Mouse (Mus musculus) bone marrow, adult 2 months (tissue): Measurements from ENCODE around the gene Orm3. TPM values are rescaled to one million over a fixed set of nuclear protein-coding genes. Genes with fewer than 3 reads are reported as not detected.

Source experiments
- H3K27ac ChIP-seq: fragments of 200-500 bp; 2 replicates; pipeline ENCODE4 v1.5.1; 2012; ENCODE audit warnings: low read depth, mild to moderate bottlenecking, control low read depth, inconsistent platforms, low read length; ENCODE audit not compliant: control insufficient read depth, poor library complexity, insufficient read depth
- H3K4me1 ChIP-seq: fragments of 200-500 bp; 2 replicates; pipeline ENCODE4 v1.6.1; 2011; ENCODE audit warnings: low read length; ENCODE audit not compliant: control insufficient read depth, insufficient read depth
- H3K4me3 ChIP-seq: fragments of 200-500 bp; replicated peaks from 2 replicates; pipeline ENCODE3; 2011; ENCODE audit warnings: mild to moderate bottlenecking, low read depth, low read length, control low read depth; ENCODE audit not compliant: control insufficient read depth
- CTCF ChIP-seq: fragments of 200-500 bp; IDR thresholded peaks from 2 replicates; pipeline ENCODE4 v1.5.1; 2011; ENCODE audit warnings: low read length, control low read depth; ENCODE audit not compliant: control insufficient read depth, insufficient read depth
- POLR2A ChIP-seq: fragments of 200-500 bp; IDR thresholded peaks from 2 replicates; pipeline ENCODE4 v1.6.1; 2011; ENCODE audit warnings: low read depth, mild to moderate bottlenecking, control low read depth, low read length, borderline replicate concordance; ENCODE audit not compliant: control insufficient read depth
- WGBS: fragments of 180-500 bp; shearing (Covaris S2); methylation state at CpG from one replicate; pipeline ENCODE4 v1.1.7; 2018; 5-methylcytosine and 5-hydroxymethylcytosine counted together
- polyA plus RNA-seq: library from polyadenylated mRNA; stranded (reverse); fragments of >200 nt; gene quantifications from 2 replicates; pipeline ENCODE4 v1.2.4, GENCODE M21; 2011; ENCODE audit warnings: low replicate concordance; ENCODE audit not compliant: missing spikeins, insufficient read depth, insufficient read length

The Orm3 gene
- polyA plus RNA-seq, 1 experiment: not detected

DNA sequence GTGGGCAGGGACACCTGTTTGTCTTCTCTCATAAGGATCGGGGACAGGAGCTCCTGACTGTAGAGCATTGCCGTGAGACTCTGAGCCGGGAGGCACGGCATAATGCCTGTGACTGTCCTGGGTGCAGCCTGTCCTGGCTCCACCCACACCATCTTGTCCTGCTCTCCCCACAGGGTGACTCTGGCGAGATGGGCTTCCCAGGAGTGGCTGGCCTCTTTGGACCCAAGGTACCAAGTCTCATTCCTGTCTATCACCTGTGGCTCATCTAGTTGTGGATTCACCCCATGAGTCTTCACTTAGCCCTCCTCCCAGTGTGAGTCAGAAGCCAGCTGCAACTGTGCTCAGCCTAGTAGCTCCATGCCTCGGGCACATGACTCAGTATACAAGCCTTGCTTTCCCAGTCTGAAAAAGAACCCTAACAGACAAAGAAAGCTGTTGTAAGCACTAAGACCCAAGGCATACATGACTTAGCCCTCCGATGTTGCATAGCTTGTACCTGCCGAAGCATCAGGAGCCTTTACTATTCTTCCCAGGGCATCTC, 32.6 kb upstream of the Orm3 start:
- Histone ChIP-seq H3K4me3 (no peak overlapping the region), H3K4me1 (0 out of 2 replicates have a peak, but pooled peaks cover 2% of the 10 kb centered on the region), H3K27ac (no peak overlapping the region)
- WGBS: 83% methylated on average over 8 of the region's 8 CpGs
- TF ChIP-seq CTCF (no peak), POLR2A (no peak)

DNA sequence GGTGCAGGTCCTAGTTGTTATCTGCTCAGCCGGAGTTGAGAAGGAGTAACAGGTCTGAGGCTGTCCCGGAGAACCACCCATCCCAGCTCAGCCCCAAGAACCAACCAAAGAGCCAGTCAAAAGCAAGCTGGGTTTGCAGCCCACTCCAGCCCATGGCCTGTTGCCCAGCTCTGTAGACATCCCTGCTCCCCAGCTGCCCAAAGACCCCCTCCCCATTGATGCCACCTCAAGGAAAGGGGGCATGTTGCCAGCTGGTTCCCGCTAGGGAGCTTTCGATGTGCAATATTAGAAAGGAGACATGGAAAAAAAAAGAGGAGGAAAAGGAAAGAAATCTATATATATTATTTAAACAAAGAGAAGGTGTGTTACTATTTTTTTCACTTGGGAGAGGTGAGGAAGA, 22.6 kb upstream of the Orm3 start:
- 93% methylated on average over 4 of the region's 4 CpGs for WGBS
- H3K4me3 ChIP-seq: no peak overlapping the region
- no peaks in the 10 kb centered on the region; the same call in 1 of the 2 replicates for H3K4me1 ChIP-seq
- no peak overlapping the region for H3K27ac ChIP-seq
- no peak for TF ChIP-seq CTCF
- TF ChIP-seq POLR2A: no peak

DNA sequence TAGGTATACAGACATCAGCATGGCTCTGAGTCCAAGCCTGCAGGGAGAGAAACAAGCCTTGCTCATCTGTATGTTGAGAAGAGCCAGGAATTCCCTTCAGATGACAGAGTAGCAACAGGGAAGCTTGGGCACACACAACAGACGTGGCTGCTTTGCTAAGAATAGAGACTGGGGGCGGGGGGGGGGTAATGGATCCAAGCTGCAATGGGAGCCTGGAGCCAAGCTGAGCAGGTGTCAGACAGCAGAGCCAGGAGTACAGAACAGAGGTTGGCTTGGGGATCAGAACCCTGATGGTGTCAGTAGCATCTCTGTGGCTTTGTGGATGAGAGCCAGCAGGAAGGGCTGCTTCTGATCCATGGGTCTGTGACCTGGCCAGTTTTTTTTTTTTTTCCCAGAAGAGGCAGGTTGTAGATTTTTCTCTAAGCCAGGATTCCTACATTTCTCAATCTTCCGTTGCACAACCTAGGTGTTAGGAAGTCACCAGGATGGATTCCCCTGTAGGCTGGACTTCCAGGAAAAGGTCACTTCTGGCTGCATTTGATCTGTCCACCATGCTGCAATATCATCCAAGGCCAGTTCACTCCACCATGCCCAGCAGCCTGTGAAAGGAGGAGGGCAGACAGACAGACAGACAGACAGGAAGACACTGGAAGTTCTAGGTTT, 17.4 kb upstream of the Orm3 start:
- 78% methylated on average over 3 of the region's 3 CpGs for WGBS
- Histone ChIP-seq H3K4me3 (no peak overlapping the region), H3K4me1 (no peaks in the 10 kb centered on the region), H3K27ac (no peak overlapping the region)
- TF ChIP-seq CTCF (no peak), POLR2A (no peak)

DNA sequence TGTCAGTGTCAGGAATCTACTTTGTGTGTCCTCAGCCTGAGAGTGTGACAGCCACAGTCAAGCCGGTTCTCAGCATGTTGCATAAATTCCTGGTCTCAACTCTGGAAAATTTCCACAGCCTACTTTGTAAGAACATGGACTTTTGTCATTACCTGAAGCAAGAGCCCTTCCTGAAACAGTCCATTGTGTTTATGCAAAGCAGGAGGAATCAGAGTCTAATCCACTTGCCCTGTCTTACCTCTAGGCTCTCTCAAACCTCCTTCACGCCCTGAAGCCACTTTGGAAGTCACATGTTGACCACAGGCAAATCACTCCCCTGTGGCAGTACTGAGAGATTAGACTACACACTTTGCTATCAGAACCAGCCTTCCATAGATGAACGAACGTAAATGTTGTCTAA, 13.5 kb upstream of the Orm3 start:
- H3K27ac ChIP-seq: no peak overlapping the region
- no peak overlapping the region for H3K4me3 ChIP-seq
- peaks cover 4% of the 10 kb centered on the region; the same call in 1 of the 2 replicates for H3K4me1 ChIP-seq
- WGBS: 55% methylated on average over 4 of the region's 4 CpGs
- TF ChIP-seq CTCF (no peak), POLR2A (no peak)

DNA sequence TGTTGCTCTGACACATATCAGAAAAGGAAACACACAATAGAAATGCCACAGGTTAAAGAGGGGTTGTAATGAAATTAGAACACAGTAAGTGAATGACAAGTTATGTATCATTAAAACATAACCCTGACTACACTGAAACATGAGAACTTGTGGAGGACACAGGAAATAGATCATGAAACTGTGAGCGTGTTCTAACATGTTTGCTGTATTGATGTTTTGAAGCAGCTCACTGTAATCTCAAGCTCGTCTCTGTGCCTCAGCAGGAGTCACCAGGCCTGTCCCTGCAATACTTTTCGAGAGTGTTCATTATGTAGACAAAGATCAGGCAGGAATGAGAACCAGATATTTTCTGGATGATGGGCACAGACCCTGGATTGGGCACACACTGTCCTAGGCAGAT, 12.4 kb upstream of the Orm3 start:
- no peak for TF ChIP-seq CTCF
- no peak for TF ChIP-seq POLR2A
- WGBS: 60% methylated on average over 3 of the region's 3 CpGs
- Histone ChIP-seq H3K27ac (no peak overlapping the region; the same call in 1 of the 2 replicates), H3K4me3 (no peak overlapping the region), H3K4me1 (peaks cover 4% of the 10 kb centered on the region; the same call in 1 of the 2 replicates)

DNA sequence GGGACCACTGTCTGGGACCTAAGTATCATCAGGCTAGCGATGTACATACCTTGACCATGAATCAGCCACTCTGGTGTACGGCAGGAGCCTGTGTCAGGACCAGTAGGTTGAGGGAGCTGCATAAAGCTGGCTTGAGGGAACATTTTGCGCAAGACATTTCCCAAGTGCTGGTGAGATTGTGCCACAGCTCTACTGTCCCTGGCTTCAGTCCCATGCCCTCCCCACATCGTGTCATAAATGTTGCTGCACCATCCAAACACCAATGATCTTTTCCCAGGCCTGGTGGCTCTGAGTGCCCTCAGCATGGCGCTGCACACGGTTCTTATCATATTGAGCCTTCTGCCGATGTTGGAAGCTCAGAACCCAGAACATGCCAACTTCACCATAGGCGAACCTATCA, 11.7 kb upstream of the Orm3 start, which contains the start of gene Orm1:
TSS of gene Orm1 (plus strand) at position 266 of the 400 bp plus-strand sequence.
- WGBS: 47% methylated on average over 8 of the region's 8 CpGs
- peak within 1 kb of the TSS; percentile 44 for H3K27ac ChIP-seq
- TF ChIP-seq POLR2A: no peak
- no peak for TF ChIP-seq CTCF
- H3K4me1 ChIP-seq: peaks cover 4% of the 10 kb centered on the region; the same call in 1 of the 2 replicates
- H3K4me3 ChIP-seq: peak within 1 kb of the TSS; percentile 26

DNA sequence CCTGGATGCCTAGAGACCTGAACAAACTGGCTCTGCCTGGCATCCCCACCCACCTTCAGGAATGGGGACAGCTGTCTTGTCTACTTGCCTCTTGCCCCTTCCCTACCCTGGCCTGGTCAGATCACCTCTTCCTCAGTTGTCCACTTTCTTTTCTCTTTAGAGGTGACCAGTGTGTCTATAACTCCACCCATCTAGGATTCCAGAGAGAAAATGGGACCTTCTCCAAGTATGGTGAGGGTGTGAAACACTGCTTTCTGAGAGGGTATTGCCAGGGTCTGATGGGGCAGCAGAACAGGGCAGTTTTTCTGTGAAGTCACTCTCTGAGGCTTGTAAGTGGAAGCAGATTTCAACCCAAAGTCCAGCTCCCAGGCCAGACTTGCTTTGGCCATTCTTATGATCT, 10.7 kb upstream of the Orm3 start:
- H3K4me3 ChIP-seq: no peak overlapping the region

DNA sequence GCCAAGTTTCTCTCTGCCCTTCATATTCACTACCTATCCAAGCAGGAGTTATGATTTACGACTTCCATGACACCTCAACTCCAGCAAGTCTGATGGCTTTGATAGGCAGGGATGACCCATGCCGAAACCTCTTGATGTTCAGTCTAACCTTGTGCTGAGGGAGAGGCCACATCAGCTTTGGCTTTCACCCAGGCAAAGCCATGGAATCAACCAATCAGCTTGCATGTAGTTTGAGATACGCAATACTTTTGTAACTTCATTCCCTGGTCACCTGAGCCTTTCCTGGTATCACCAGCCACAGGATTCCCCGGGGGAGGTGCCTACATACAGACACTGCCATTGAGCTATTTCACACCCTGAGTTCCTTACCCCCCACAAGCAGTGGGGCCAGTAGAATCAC, 9.3 kb upstream of the Orm3 start:
- no peak overlapping the region for H3K4me3 ChIP-seq
- H3K27ac ChIP-seq: no peak overlapping the region
- 78% methylated on average over 4 of the region's 4 CpGs for WGBS
- TF ChIP-seq POLR2A: no peak
- no peak for TF ChIP-seq CTCF
- peaks cover 5% of the 10 kb centered on the region; the same call in 1 of the 2 replicates for H3K4me1 ChIP-seq

More for the DNA sequence above, 10.7 kb upstream of the Orm3 start:
- TF ChIP-seq CTCF (no peak), POLR2A (no peak)
- H3K4me1 ChIP-seq: peaks cover 5% of the 10 kb centered on the region; the same call in 1 of the 2 replicates
- H3K27ac ChIP-seq: no peak overlapping the region
